Mouse (Mus musculus): ENCODE results near the gene Megf8.

Megf8 gene

GRCm38 (mm10) chr7:25316532-25317445 is at the start of gene Megf8:
TSS of gene Megf8 (plus strand) at chr7:25317164.
- peak; percentile 98 for DNase-seq

GRCm38 (mm10) chr7:25267301-25267750 is 49.6 kb upstream of the Megf8 start, which contains the start of gene Cic:
TSS of gene Cic (plus strand) at chr7:25267704.
- DNase-seq: peak; percentile 100

DNA sequence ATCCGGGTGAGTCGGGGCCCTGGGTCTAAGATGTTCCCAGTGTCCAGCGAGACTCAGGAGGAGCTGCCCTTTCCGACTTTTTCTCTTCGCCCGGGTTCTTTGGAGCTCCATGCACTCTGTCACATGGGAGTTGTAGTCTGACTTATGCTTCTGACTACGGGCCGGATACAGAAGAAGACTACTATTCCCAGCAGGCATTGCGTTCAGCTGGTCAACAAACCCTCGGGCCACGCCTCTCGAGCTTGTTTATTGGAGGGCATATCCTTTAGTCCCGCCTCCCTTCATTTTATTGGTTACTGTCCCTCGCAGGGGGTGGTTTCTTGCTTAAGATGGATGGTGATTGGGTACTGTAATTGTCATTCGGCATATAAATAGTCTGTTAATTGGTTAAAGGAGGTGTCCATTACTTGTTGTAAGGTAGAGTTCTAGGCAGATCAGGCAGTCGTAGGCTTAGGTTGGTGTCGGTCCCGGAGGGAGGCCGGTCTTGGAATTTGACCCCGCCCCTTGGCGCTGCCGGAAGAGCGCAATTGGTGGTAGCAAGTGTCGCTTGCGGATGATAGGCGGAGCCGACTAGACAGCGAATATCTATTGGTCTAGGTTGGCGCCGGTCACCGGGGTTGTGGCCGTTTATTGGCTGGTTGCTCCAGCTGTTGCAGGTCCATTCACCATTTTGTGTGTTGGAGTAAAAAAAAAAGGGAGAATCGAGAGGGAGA is 49.1 kb upstream of the Megf8 start:
- peak; percentile 100 for DNase-seq

GRCm38 (mm10) chr7:25268588-25268987 is 48.4 kb upstream of the Megf8 start:
- no peak for DNase-seq

DNA sequence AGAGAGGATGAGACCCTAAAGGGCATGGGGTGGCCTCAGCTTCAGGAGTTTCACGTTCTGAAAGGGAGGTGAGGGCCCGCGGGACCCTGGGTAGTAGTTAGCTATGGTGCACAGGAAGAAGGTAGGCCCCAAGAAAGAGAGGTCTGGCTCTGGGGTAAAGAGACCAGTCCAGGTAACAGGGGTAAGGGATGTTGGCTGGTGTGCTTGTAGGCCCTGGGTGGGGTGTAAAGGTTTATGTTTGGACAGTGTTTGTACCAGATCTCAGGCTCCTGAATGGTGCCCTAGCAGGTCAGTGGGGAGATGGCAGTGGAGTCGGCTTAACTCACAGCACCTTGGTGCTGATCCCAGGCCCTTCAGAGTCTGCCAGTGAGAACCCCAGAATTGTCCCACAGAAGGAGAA is 47.9 kb upstream of the Megf8 start:
- no peak for DNase-seq

DNA sequence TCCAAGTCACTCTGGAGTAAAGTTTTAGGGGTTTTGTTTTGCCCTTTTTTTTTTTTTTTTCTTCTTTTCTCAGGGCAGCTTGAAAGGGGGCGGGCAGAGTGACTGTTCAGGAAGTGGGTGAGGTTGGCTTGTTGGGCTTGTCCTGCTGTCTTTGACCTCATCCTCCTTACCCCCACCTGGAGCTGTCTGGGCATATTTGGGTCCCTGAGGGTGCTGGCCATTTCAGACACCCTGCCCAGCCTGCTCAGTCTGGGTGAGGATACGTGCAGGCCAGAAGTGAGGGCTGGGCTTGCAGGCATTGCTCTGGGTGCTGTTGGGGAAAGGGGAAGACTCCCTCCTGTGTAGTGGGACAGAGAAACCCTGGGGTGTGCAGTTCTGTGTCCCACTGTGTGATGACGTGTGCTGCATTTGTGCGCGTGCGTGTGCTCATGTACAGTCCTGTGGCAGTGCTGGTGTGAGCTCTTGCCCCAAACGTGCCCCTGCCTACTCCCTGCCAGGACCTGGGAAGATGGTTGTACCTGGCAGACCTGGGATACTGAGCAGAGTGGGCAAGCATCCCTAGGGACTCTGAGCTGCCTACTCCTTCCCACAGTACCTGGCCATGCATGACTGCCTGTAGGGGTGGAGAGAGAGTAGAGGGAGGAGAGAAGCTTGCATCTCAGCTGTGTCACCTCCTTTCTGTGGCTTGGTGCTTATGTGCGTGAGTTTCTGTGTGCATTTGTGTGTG is 47.3 kb upstream of the Megf8 start:
- DNase-seq: peak; percentile 44

- DNase-seq: no peak
Observed at GRCm38 (mm10) chr7:25270652-25271633, 46.0 kb upstream of the Megf8 start.

DNA sequence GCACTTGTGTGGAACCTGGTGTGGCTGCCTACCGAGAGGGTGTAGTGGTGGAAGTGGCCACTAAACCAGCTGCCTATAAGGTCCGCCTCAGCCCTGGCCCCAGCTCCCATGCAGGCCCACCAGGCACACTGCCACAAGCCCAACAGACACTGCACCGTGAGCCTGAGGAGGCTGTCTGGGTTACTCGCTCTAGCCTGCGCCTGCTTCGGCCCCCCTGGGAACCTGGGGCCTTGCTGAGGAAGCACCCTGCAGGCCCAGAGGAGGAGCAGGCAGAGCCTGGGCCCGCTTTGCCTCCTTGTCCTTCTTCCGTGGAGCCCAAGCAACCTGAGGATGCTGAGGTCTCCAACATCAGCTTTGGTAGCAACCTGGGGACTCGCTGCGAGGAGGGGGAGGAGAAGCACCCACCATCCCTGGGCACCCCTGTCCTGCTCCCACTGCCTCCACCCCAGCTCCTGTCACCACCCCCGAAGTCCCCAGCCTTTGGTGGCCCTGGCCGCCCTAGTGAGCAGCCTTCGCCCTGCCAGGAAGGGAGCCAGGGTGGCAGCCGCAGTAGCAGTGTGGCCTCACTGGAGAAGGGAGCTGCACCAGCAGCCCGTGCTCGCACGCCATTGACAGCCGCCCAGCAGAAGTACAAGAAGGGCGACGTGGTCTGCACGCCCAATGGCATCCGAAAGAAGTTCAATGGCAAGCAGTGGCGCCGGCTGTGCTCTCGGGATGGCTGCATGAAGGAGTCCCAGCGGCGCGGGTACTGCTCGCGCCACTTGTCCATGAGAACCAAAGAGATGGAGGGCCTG is 45.1 kb upstream of the Megf8 start:
- DNase-seq: no peak

DNA sequence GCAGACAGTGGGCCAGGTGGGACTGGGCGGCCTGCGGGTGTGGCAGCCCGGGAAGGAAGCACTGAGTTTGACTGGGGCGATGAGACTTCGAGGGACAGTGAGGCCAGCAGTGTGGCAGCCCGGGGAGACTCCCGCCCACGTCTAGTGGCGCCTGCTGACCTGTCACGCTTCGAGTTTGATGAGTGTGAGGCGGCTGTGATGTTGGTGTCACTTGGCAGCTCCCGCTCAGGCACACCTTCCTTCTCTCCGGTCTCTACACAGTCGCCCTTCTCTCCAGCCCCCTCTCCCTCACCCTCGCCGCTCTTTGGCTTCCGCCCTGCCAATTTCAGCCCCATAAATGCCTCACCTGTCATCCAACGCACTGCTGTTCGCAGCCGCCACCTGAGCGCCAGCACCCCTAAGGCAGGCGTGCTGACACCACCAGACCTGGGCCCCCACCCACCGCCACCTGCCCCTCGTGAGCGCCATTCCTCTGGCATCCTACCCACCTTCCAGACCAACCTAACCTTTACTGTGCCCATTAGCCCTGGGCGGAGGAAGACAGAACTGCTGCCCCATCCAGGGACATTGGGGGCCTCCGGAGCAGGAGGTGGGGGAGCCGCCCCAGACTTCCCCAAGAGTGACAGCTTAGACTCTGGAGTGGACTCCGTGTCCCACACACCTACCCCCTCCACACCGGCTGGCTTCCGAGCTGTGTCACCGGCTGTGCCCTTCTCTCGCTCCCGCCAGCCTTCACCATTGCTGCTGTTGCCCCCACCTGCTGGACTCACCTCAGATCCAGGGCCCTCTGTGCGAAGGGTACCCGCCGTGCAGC is 44.3 kb upstream of the Megf8 start:
- DNase-seq: no peak

GRCm38 (mm10) chr7:25273259-25274241 is 43.4 kb upstream of the Megf8 start:
- no peak for DNase-seq

DNA sequence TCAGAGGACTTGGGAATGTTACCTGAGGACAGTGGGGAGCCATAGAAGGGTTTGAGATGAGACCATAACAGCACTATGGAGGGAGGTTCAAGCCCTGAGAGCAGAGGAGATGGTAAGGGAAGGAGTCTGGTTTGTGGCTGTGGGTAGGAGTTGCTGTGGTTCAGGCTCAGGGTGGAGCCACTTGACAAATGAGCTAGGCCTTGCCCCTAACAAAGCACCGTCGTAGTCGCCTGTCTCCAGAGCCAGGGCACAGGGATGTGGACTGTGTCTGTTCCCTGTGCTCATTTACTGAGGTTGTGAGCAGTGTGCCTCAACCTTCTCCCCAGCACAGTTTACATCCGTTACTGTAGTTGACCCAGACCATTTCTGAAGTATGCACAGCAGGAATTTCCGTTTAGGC is 42.4 kb upstream of the Megf8 start:
- no peak for DNase-seq

DNA sequence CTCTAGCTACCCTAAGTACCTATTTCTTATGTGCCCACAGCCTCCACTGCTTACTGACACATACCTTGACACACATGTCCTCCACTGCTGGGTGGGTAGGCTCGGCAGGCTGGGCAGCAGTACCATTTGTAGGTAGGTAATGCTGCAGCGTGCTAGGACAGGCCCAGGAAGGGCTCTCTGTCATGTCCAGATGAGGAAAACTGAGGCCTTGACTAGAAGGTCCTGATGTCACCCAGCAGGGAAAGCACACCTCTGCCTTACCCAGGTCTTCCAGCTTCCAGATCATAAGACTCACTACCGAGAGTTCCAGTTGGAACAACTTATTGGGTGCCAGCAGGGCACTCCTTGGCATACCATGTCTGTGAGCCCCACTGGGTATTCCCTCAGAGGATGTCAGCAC is 42.0 kb upstream of the Megf8 start:
- DNase-seq: no peak

DNA sequence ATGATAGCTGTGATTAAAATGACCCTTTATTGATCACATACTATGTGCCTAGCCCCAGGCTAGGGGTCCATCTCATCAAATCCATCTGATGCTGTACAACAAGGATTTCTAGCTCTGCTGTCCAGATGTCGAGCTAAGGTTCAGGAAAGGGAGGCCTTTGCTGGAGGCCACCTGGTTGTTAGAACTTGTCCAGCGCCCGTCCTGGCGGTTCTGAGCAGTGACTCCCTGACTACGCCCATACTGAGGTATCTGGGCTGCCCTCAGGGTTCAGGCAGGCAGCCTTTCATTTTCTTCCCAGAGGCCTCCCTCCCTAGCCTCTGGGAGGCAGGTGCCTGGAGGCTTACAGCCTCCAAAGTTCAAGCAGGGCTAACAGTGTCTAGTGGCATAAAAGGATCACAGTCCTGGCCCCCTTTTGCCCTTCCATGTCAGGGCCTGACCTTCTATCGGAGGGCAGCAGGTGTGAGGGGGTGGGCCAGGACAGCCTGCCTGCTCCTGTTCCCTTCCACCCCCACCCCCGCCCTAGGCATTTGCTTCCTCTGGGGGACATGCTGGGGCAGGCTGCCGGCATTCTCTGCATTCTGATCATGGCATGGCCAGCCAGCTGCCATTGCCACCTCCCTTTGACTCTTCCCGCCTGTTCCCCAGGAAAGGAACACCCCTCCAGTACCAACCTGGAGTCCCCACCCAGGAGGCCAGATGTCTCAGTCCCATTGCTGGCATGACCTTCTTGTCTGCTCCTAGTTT is 41.2 kb upstream of the Megf8 start:
- no peak for DNase-seq

- DNase-seq: no peak
Observed at GRCm38 (mm10) chr7:25277405-25277804, 39.6 kb upstream of the Megf8 start.

GRCm38 (mm10) chr7:25277998-25278340 is 39.0 kb upstream of the Megf8 start:
- DNase-seq: no peak

GRCm38 (mm10) chr7:25278341-25279075 is 38.5 kb upstream of the Megf8 start:
- DNase-seq: peak; percentile 90

GRCm38 (mm10) chr7:25279076-25279860 is 37.7 kb upstream of the Megf8 start:
- DNase-seq: peak; percentile 92
